Mouse (Mus musculus) heart, adult 2 months (tissue): Measurements from ENCODE around the gene Vps9d1. TPM values are rescaled to one million over a fixed set of nuclear protein-coding genes. Genes with fewer than 3 reads are reported as not detected.
"Not testable (repeated sequence)": the region's sequence is repeated elsewhere in the genome, so short reads cannot be mapped to it uniquely, and the experiment has no call there.

Source experiments
- DNase-seq, 2 experiments: peaks; one replicate each; pipeline ENCODE4 v3.0.0; 2021
- H3K27ac ChIP-seq: fragments of 200-600 bp; 2 replicates; pipeline ENCODE4 v1.8.1; 2022
- H3K27me3 ChIP-seq: fragments of 200-500 bp; 2 replicates; pipeline ENCODE4 v1.6.1; 2012; ENCODE audit warnings: mild to moderate bottlenecking, low read length, inconsistent platforms, mixed read lengths; ENCODE audit not compliant: control insufficient read depth, insufficient read depth
- H3K36me3 ChIP-seq: fragments of 200-500 bp; 2 replicates; pipeline ENCODE4 v1.6.1; 2012; ENCODE audit warnings: low read length, inconsistent platforms; ENCODE audit not compliant: control insufficient read depth, insufficient read depth
- H3K4me1 ChIP-seq: fragments of 200-500 bp; 2 replicates; pipeline ENCODE4 v1.6.1; 2011; ENCODE audit warnings: low read length; ENCODE audit not compliant: control insufficient read depth, insufficient read depth
- H3K4me3 ChIP-seq: fragments of 200-600 bp; 2 replicates; pipeline ENCODE4 v1.8.1; 2022
- H3K79me2 ChIP-seq: fragments of 200-500 bp; replicated peaks from 2 replicates; pipeline ENCODE4 v1.6.1; 2012; ENCODE audit warnings: mild to moderate bottlenecking, inconsistent platforms, low read length, moderate library complexity, mixed read lengths; ENCODE audit not compliant: control insufficient read depth, insufficient read depth
- H3K9ac ChIP-seq: fragments of 200-500 bp; 2 replicates; pipeline ENCODE4 v1.6.1; 2012; ENCODE audit warnings: low read depth, mild to moderate bottlenecking, control low read depth, inconsistent platforms, low read length, mixed read lengths
- CTCF ChIP-seq: fragments of 200-600 bp; IDR thresholded peaks from 2 replicates; pipeline ENCODE4 v1.8.1; 2022; ENCODE audit warnings: antibody characterized with exemption, mild to moderate bottlenecking, moderate library complexity
- EP300 ChIP-seq: fragments of 200-500 bp; IDR thresholded peaks from 2 replicates; pipeline ENCODE4 v1.6.1; 2011; ENCODE audit warnings: low read depth, low read length, control low read depth; ENCODE audit not compliant: insufficient read depth
- POLR2A ChIP-seq: fragments of 200-500 bp; IDR thresholded peaks from 2 replicates; pipeline ENCODE4 v1.6.1; 2011; ENCODE audit warnings: mild to moderate bottlenecking, low read depth, low read length, control low read depth; ENCODE audit not compliant: insufficient read depth
- WGBS: fragments of 180-500 bp; shearing (Covaris S2); methylation state at CpG from one replicate; pipeline ENCODE4 v1.1.7; 2018; 5-methylcytosine and 5-hydroxymethylcytosine counted together
- intact Hi-C: fragments of 180-260 bp; cut with DNase I; formaldehyde crosslinking; loops from one replicate; pipeline ENCODE4 v1.15.1; 2025
- polyA plus RNA-seq: library from polyadenylated mRNA; depleted of rRNA; stranded (reverse); fragments of >200 nt; gene quantifications from 2 replicates; pipeline ENCODE4 v1.2.3, GENCODE M21; 2012
- total RNA-seq, 2 experiments: library from RNA; stranded (reverse); gene quantifications; 2 replicates each; pipeline ENCODE4 v1.2.3; 2021

The Vps9d1 gene
- total and polyA plus RNA-seq, 3 experiments: 22.6 to 52.1 (median 34.3) TPM

DNA sequence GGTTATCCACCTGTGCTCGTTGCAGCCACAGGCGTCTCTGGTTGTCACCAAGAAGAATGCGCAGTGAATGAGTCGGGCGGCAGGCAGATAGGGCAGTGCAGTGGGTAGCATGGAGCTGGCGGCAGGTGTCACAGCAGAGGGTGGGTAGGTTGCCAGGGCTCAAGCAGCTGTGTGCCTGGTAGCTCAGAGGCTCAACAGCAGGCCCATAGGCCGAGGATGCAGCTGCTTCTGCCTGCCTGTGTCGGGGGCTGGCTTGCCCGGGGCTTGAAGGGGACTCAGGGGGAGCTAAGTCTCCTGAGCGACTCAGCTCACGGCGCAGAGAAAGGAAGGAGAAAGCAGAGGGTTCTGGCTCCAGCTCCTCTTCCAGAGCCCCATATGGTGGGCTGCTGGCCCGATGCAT, 20.8 kb downstream of the Vps9d1 start:
- H3K27ac ChIP-seq: no peak overlapping the region
- no peaks in the 10 kb centered on the region for H3K27me3 ChIP-seq
- TF ChIP-seq POLR2A: no peak
- TF ChIP-seq CTCF: no peak
- TF ChIP-seq EP300: no peak
- no peak overlapping the region for H3K4me3 ChIP-seq
- DNase-seq: no peak
- WGBS: 59% methylated on average over 13 of the region's 13 CpGs
- intact Hi-C loops: no loop called here
- H3K4me1 ChIP-seq: peaks cover 4% of the 10 kb centered on the region
- no peaks in the 10 kb centered on the region for H3K79me2 ChIP-seq
- H3K36me3 ChIP-seq: no peaks in the 10 kb centered on the region
- no peak overlapping the region for H3K9ac ChIP-seq

GRCm38 (mm10) chr8:123232553-123232952, 21.6 kb downstream of the Vps9d1 start:
- Histone ChIP-seq H3K4me3 (no peak overlapping the region), H3K27me3 (no peaks in the 10 kb centered on the region), H3K36me3 (no peaks in the 10 kb centered on the region), H3K27ac (no peak overlapping the region), H3K4me1 (peaks cover 4% of the 10 kb centered on the region), H3K79me2 (no peaks in the 10 kb centered on the region), H3K9ac (no peak overlapping the region)
- TF ChIP-seq CTCF (no peak), EP300 (no peak), POLR2A (no peak)
- intact Hi-C loops: no loop called here
- DNase-seq: no peak
- 51% methylated on average over 7 of the region's 7 CpGs for WGBS

- peaks cover 4% of the 10 kb centered on the region for H3K4me1 ChIP-seq
- WGBS: 58% methylated on average over 5 of the region's 5 CpGs
- no peaks in the 10 kb centered on the region for H3K36me3 ChIP-seq
- peak; percentile 47 for TF ChIP-seq CTCF
- no peak for TF ChIP-seq EP300
- intact Hi-C loops: no loop called here
- H3K9ac ChIP-seq: no peak overlapping the region
- no peak overlapping the region for H3K4me3 ChIP-seq
- no peaks in the 10 kb centered on the region for H3K79me2 ChIP-seq
- H3K27me3 ChIP-seq: no peaks in the 10 kb centered on the region
- no peak overlapping the region for H3K27ac ChIP-seq
- DNase-seq: peak in 1 of 2 experiments; percentile 19
Measured at GRCm38 (mm10) chr8:123231742-123232141, 22.4 kb downstream of the Vps9d1 start.

GRCm38 (mm10) chr8:123230326-123230725, 23.8 kb downstream of the Vps9d1 start:
- H3K27me3 ChIP-seq, H3K36me3 ChIP-seq, H3K4me1 ChIP-seq, H3K4me3 ChIP-seq, intact Hi-C loops, H3K9ac ChIP-seq, H3K79me2 ChIP-seq, H3K27ac ChIP-seq, DNase-seq: not testable (repeated sequence)
- WGBS: 79% methylated on average over 11 of the region's 11 CpGs

GRCm38 (mm10) chr8:123228416-123228815, 25.7 kb downstream of the Vps9d1 start:
- intact Hi-C loops: loop anchor here (10.0 kb wide), 2 partner anchors 256 to 854 kb away; partner anchors contain the start of gene Zc3h18
- peaks cover 2% of the 10 kb centered on the region for H3K4me1 ChIP-seq
- TF ChIP-seq POLR2A (no peak), CTCF (no peak), EP300 (no peak)
- H3K9ac ChIP-seq: no peak overlapping the region
- no peaks in the 10 kb centered on the region for H3K27me3 ChIP-seq
- no peaks in the 10 kb centered on the region for H3K36me3 ChIP-seq
- H3K79me2 ChIP-seq: no peaks in the 10 kb centered on the region
- 100% methylated on average over 1 of the region's 1 CpGs for WGBS
- no peak for DNase-seq
- H3K4me3 ChIP-seq: no peak overlapping the region
- no peak overlapping the region for H3K27ac ChIP-seq

DNA sequence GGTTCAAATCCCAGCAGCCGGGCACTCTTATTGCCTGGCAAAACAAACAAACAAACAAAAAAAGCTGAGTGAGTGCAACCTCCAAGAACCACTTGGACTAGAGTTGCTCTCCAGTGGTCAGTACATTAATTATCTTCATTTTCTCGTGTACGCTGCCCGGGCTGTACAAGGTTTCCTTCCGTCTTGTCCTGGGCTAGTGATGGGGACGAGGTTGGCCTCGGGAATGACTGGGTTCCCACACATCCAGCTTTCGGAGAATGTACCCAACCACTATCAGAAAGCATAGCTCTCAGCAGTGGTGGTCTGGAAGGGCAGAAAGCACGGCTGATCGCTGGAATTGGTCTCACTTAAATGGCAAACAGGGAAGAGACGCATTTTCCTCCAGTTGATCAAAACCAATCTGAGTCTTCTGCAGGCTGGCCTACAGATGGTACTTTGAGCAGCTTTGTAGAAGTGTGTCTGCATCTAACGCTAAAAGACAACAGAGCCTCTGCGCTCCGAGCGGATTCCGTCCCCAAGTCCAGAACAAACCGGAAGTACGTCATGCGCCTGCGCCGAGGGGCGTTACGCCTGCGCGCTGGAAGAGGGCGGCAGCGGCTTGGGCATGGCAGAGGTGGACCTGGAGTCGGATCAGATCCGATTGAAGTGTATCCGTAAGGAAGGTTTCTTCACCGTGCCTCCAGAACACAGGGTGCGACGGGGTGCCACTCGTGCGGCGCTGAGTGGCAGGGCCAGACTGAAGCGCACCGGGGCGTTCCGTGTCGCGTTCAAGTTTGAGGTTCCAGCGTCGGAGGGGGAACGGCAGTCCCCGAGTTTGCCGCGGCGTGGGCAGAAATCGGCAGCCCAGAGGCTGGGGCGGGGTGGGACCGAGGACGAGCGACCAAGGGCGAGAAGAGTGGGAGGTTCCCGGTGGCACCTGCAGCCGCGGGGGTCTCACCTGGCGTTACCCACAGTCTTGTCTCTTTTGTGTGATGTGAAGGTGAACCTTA, 29.6 kb downstream of the Vps9d1 start, which contains the start of gene Cdk10:
Gene Cdk10, plus strand, starts transcription at position 565 of the 989 bp plus-strand sequence.
- TF ChIP-seq POLR2A: peak; percentile 100
- no peak for TF ChIP-seq CTCF
- TF ChIP-seq EP300: peak; percentile 70; the same call in 1 of the 2 replicates
- H3K27me3 ChIP-seq: no peaks in the 10 kb centered on the region
- 2% methylated on average over 59 of the region's 59 CpGs for WGBS
- H3K4me1 ChIP-seq: peaks cover 2% of the 10 kb centered on the region
- peak within 1 kb of the TSS; percentile 90 for H3K9ac ChIP-seq
- H3K36me3 ChIP-seq: no peaks in the 10 kb centered on the region
- H3K4me3 ChIP-seq: peak within 1 kb of the TSS; percentile 75
- H3K27ac ChIP-seq: peak within 1 kb of the TSS; percentile 85
- DNase-seq: peak; percentile 94 to 97
- intact Hi-C loops: loop anchor here (10.0 kb wide), 2 partner anchors 260 to 850 kb away; partner anchors contain the start of gene Zc3h18
- no peaks in the 10 kb centered on the region for H3K79me2 ChIP-seq
